Mouse (Mus musculus) lung, adult 2 months (tissue): ENCODE measurements at regions not wholly inside any gene's neighbourhood (a gene's known extent, or its start where the extent isn't known, plus 50 kb on each side); places are given as distances from the start of the nearest gene placed in this dataset.

Experiments used
- CTCF ChIP-seq: fragments of 200-500 bp; IDR thresholded peaks from 2 replicates; pipeline ENCODE4 v1.5.1; 2011; ENCODE audit warnings: mild to moderate bottlenecking, low read length, control low read depth; ENCODE audit not compliant: insufficient read depth
- POLR2A ChIP-seq: fragments of 200-500 bp; IDR thresholded peaks from 2 replicates; pipeline ENCODE4 v1.6.1; 2011; ENCODE audit warnings: low read depth, mild to moderate bottlenecking, control low read depth, low read length, borderline replicate concordance; ENCODE audit errors: extremely low read depth

DNA sequence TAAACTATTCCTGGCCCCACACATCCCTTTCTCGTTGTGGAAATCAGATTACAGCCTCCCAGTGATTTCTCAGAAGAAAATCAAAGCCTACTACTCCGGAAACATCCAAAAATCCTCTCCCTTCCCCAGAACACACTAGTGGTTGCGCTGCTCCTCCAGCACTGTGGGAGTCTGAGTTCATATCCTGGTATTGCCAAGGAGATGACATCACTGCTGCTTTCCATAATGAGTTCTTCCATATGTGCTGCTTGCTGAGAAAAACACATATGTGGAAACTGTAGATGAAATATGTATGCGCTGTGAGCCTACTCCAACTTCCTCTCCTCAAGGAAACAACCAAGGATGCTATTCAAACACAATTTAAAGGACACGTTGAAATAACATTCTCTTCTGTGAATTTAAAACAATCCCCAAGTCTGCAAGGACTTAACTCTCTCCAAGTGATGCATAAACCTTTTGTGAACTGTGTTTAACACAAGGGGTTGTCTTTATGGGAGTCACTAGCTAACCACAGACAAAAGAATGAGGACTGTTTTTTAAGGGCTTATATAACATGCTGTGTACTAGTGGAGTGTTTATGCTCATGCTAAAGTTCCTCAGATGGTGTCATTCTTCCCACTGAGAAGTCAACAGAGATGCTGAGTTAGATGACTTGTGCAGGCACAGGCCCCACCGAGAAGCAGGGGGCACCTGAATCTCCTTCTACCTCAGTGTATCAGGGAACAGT, 891.6 kb downstream of the Gsdmc2 start:
- TF ChIP-seq CTCF (no peak), POLR2A (no peak)
